Mouse (Mus musculus) forebrain, embryonic 13.5 days (tissue): ENCODE results near the gene Trim26. TPM values are rescaled to one million over a fixed set of nuclear protein-coding genes. Genes with fewer than 3 reads are reported as not detected.

Experiments
- polyA plus RNA-seq: library from polyadenylated mRNA; unstranded; fragments of >200 nt; fragmentation: Nextera tagmentation; extraction: Ambion mirVana; gene quantifications from 2 replicates; pipeline ENCODE4 v1.2.1, GENCODE M21; 2015

Gene Trim26
- polyA plus RNA-seq, 1 experiment from 2014 or later, result 39.2 TPM

Other genes starting within 250 kb of the Trim26 start
- gene H2-M9, start 194.5 kb upstream of the Trim26 start, polyA plus RNA-seq, result not detected in 2 replicates
- not detected in 2 replicates for gene H2-M1, start 164.9 kb upstream of the Trim26 start, polyA plus RNA-seq
- gene H2-M10.5, start 64.2 kb upstream of the Trim26 start, polyA plus RNA-seq, result not detected in 2 replicates
- not detected in 2 replicates for gene H2-M10.6, start 25.0 kb upstream of the Trim26 start, polyA plus RNA-seq
- 0.30 and 0.41 TPM in 2 replicates for gene Trim15, start 30.1 kb downstream of the Trim26 start, polyA plus RNA-seq
- gene Trim10, start 32.4 kb downstream of the Trim26 start, polyA plus RNA-seq, result 1.2 and 2.1 TPM in 2 replicates
- gene Trim40, start 53.0 kb downstream of the Trim26 start, polyA plus RNA-seq, result not detected in 2 replicates
- not detected in 2 replicates for gene Trim31, start 61.0 kb downstream of the Trim26 start, polyA plus RNA-seq
- gene Rnf39, start 105.8 kb downstream of the Trim26 start, polyA plus RNA-seq, result 0.21 and 0.83 TPM in 2 replicates
- gene Ppp1r11, start 114.6 kb downstream of the Trim26 start, polyA plus RNA-seq, result 161 and 162 TPM in 2 replicates
- 92.3 and 95.3 TPM in 2 replicates for gene Znrd1, start 121.4 kb downstream of the Trim26 start, polyA plus RNA-seq
- gene Znrd1as, start 121.5 kb downstream of the Trim26 start, polyA plus RNA-seq, result 6.0 and 6.9 TPM in 2 replicates
- gene 2410137M14Rik, start 144.1 kb downstream of the Trim26 start, polyA plus RNA-seq, result 0.48 TPM in 1 of 2 replicates, not detected in the other
- 1.6 and 1.7 TPM in 2 replicates for gene H2-M5, start 152.4 kb downstream of the Trim26 start, polyA plus RNA-seq
- gene Zfp57, start 164.0 kb downstream of the Trim26 start, polyA plus RNA-seq, result 215 and 228 TPM in 2 replicates
- 1.1 and 1.5 TPM in 2 replicates for gene Mog, start 186.3 kb downstream of the Trim26 start, polyA plus RNA-seq
- gene Gabbr1, start 208.8 kb downstream of the Trim26 start, polyA plus RNA-seq, result 30.1 and 35.2 TPM in 2 replicates